Mouse (Mus musculus) midbrain, embryonic 11.5 days (tissue): Measurements from ENCODE around the gene 1700028K03Rik. TPM values are rescaled to one million over a fixed set of nuclear protein-coding genes. Genes with fewer than 3 reads are reported as not detected.
A peak's percentile ranks its signal among the peaks of the same experiment; 100 is the strongest.

Experiments
- ATAC-seq: fragments of 200-750 bp; cut with Nextera tagmentation; 2 replicates; pipeline ENCODE4 v1.8.0; 2017; ENCODE audit warnings: moderate TSS enrichment, moderate library complexity; ENCODE audit not compliant: low FRiP score
- DNase-seq: peaks from one replicate; pipeline ENCODE4 v3.0.0; 2015; ENCODE audit warnings: low spot score; ENCODE audit errors: missing footprints
- H3K27ac ChIP-seq: fragments of 300-500 bp; sonication (generic); 2 replicates; pipeline ENCODE4 v1.5.1; 2014; ENCODE audit warnings: low read depth, low read length
- H3K27me3 ChIP-seq: fragments of 300-500 bp; sonication (generic); 2 replicates; pipeline ENCODE4 v1.6.1; 2014; ENCODE audit warnings: mild to moderate bottlenecking, low read length, moderate library complexity, mixed read lengths; ENCODE audit not compliant: control insufficient read depth, insufficient read depth
- H3K36me3 ChIP-seq: fragments of 300-500 bp; sonication (generic); 2 replicates; pipeline ENCODE4 v1.6.1; 2014; ENCODE audit warnings: mild to moderate bottlenecking, low read length, moderate library complexity, mixed read lengths; ENCODE audit not compliant: control insufficient read depth, insufficient read depth
- H3K4me1 ChIP-seq: fragments of 300-500 bp; sonication (generic); 2 replicates; pipeline ENCODE4 v1.6.1; 2014; ENCODE audit warnings: low read length; ENCODE audit not compliant: control insufficient read depth, insufficient read depth
- H3K4me2 ChIP-seq: fragments of 300-500 bp; sonication (generic); 2 replicates; pipeline ENCODE4 v1.6.1; 2014; ENCODE audit warnings: mild to moderate bottlenecking, moderate library complexity
- H3K4me3 ChIP-seq: fragments of 300-500 bp; sonication (generic); 2 replicates; pipeline ENCODE4 v1.5.1; 2014; ENCODE audit warnings: low read depth, low read length
- H3K9ac ChIP-seq: fragments of 300-500 bp; sonication (generic); 2 replicates; pipeline ENCODE4 v1.6.1; 2014; ENCODE audit warnings: low read length
- H3K9me3 ChIP-seq: fragments of 300-500 bp; sonication (generic); 2 replicates; pipeline ENCODE4 v1.6.1; 2016; ENCODE audit warnings: low read length; ENCODE audit not compliant: control insufficient read depth
- WGBS: fragments of 180-500 bp; shearing (Covaris S2); extraction: QIAGEN DNeasy Blood & Tissue Kit; methylation state at CpG from one replicate; pipeline ENCODE4 v1.1.7; 2014; 5-methylcytosine and 5-hydroxymethylcytosine counted together
- polyA plus RNA-seq: library from polyadenylated mRNA; unstranded; fragments of >200 nt; fragmentation: Nextera tagmentation; extraction: Ambion mirVana; gene quantifications from 2 replicates; pipeline ENCODE4 v1.2.1, GENCODE M21; 2014

1700028K03Rik gene
- polyA plus RNA-seq, 1 experiment from 2014 or later, result 0.22 TPM

DNA sequence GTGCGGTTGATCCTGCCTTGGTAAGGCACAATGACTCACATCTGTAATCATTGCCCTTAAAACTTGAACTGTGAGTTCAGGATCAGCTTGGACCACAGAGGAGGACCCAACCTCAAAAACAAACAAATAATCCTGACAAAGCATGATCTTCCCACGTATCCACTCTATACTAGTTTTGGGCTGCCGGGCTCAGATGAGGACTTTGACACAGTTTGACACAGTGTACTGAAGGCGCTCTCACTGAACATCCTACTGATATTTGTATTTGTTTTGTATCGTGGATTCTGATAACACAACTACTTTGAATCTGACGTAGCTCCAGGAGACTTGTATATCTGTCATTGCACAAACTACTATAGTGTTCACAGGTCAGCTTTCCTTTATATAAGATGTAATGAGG lies 13.1 kb upstream of the 1700028K03Rik start:
- no peak overlapping the region for H3K4me2 ChIP-seq
- no peaks in the 10 kb centered on the region for H3K9me3 ChIP-seq
- no peaks in the 10 kb centered on the region for H3K4me1 ChIP-seq
- H3K4me3 ChIP-seq, result no peak overlapping the region
- no peaks in the 10 kb centered on the region for H3K36me3 ChIP-seq
- DNase-seq (no peak), ATAC-seq (no peak)
- H3K27me3 ChIP-seq, result no peaks in the 10 kb centered on the region
- no peak overlapping the region for H3K9ac ChIP-seq
- no peak overlapping the region for H3K27ac ChIP-seq
- WGBS, result 90% methylated on average over 6 of the region's 6 CpGs

DNA sequence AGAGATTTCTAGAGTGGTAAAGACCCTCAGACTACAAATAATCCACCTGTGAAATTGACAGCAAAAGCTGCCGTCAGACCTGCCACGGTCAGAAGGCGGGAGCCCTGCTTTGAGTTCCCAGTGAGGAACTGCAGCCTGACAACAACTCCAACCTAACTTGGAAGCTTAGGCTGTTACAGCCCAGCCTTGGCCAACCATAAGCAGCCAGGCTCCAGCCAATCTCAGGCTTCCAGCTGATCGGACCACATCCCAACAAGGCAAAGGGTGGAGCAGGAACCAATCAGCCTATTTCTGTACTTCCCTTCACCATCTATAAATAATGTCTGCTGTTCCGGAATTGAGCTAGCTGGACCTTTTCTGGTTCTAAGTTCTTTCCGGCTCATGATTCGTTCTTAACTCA lies 12.6 kb upstream of the 1700028K03Rik start:
- H3K9ac ChIP-seq, result no peak overlapping the region
- DNase-seq, result no peak
- H3K4me3 ChIP-seq, result no peak overlapping the region
- no peaks in the 10 kb centered on the region for H3K4me1 ChIP-seq
- no peak for ATAC-seq
- H3K27me3 ChIP-seq, result no peaks in the 10 kb centered on the region
- H3K9me3 ChIP-seq, result no peaks in the 10 kb centered on the region
- no peak overlapping the region for H3K27ac ChIP-seq
- no peak overlapping the region for H3K4me2 ChIP-seq
- WGBS, result 90% methylated on average over 7 of the region's 7 CpGs
- H3K36me3 ChIP-seq, result no peaks in the 10 kb centered on the region

- H3K4me1 ChIP-seq, result no peaks in the 10 kb centered on the region
- ATAC-seq (no peak), DNase-seq (no peak)
- no peak overlapping the region for H3K27ac ChIP-seq
- no peak overlapping the region for H3K9ac ChIP-seq
- H3K4me2 ChIP-seq, result no peak overlapping the region
- H3K36me3 ChIP-seq, result no peaks in the 10 kb centered on the region
- no peaks in the 10 kb centered on the region for H3K9me3 ChIP-seq
- H3K27me3 ChIP-seq, result no peaks in the 10 kb centered on the region
- 88% methylated on average over 10 of the region's 10 CpGs for WGBS
- H3K4me3 ChIP-seq, result no peak overlapping the region
These were observed 10.2 kb upstream of the 1700028K03Rik start for GRCm38 (mm10) chr5:107524281-107524680.

DNA sequence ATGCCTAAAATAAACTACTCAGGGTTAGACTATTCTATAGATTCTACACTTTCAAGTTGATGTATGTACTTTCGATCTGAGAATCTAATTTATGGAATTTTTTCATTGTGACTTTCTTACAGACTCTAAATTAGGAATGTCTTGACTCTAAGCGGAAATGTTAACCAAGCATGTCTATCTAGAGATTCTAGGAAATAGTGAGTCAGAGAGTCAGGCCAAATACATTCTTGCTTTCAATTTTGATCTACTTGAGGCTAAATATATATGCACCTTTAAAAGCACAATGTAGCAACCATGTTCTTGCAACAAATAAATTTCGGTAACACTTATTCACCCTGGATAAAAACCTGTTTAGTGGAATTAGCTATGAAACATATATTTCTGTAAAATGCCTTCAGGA lies 5.7 kb upstream of the 1700028K03Rik start:
- no peaks in the 10 kb centered on the region for H3K36me3 ChIP-seq
- DNase-seq (no peak), ATAC-seq (no peak)
- H3K4me2 ChIP-seq, result no peak overlapping the region
- 92% methylated on average over 3 of the region's 3 CpGs for WGBS
- no peaks in the 10 kb centered on the region for H3K9me3 ChIP-seq
- no peaks in the 10 kb centered on the region for H3K27me3 ChIP-seq
- no peak overlapping the region for H3K9ac ChIP-seq
- no peak overlapping the region for H3K27ac ChIP-seq
- H3K4me3 ChIP-seq, result no peak overlapping the region
- H3K4me1 ChIP-seq, result no peaks in the 10 kb centered on the region

DNA sequence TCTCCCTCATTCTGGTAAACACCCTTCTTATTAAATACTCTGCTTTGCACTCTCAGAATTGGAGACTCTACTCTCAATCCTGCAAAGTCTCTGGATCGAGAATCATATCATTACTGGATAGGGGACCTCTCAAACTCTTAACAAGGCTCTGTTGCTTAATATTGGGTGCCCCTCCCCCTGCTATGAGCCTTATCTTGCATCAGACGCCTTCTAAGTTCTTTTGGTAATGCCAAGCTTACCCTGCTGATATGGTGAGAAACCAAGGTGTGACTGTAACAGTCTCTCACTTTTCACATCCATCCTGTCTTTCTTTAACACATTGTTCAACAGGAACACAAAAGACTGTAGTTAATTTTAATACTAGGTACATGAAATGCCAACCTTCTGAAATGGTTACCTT lies 919 bp upstream of the 1700028K03Rik start:
- no peak for DNase-seq
- Histone ChIP-seq H3K4me3 (no peak overlapping the region), H3K9me3 (no peaks in the 10 kb centered on the region), H3K4me1 (no peaks in the 10 kb centered on the region), H3K27ac (no peak overlapping the region), H3K36me3 (no peaks in the 10 kb centered on the region), H3K9ac (no peak overlapping the region), H3K4me2 (no peak overlapping the region), H3K27me3 (no peaks in the 10 kb centered on the region)
- WGBS, result 68% methylated on average over 2 of the region's 2 CpGs
- ATAC-seq, result no peak

DNA sequence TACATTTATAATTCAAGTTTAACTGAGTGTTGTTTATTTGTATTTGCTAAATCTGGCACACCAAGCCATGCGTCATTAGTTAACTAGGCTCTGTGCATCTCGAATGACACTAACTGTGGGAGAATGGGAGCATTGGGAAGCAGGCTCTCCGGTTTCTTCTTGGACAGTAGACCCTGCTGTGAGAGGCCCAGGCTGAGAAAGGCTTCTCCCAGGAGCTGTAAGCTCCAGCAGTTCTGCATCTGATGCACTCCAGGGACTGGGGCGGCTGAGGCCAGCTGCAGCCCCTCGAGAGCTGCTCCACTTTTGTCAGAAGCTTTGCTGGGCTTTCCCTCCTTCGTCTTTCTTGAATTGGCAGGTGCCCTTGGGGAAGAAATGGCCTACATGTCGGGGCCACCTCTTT lies 7.2 kb downstream of the 1700028K03Rik start:
- no peak for ATAC-seq
- DNase-seq, result no peak
- WGBS, result 24% methylated on average over 7 of the region's 7 CpGs
- Histone ChIP-seq H3K4me2 (no peak overlapping the region), H3K4me1 (no peaks in the 10 kb centered on the region; the same call in 1 of the 2 replicates), H3K4me3 (no peak overlapping the region), H3K9ac (no peak overlapping the region), H3K27ac (no peak overlapping the region), H3K36me3 (no peaks in the 10 kb centered on the region), H3K9me3 (no peaks in the 10 kb centered on the region), H3K27me3 (no peaks in the 10 kb centered on the region)

GRCm38 (mm10) chr5:107545927-107546326 lies 11.4 kb downstream of the 1700028K03Rik start:
- Histone ChIP-seq H3K4me1 (no peaks in the 10 kb centered on the region; the same call in 1 of the 2 replicates), H3K9ac (no peak overlapping the region), H3K4me3 (no peak overlapping the region), H3K9me3 (no peaks in the 10 kb centered on the region), H3K27me3 (no peaks in the 10 kb centered on the region), H3K27ac (no peak overlapping the region), H3K4me2 (no peak overlapping the region), H3K36me3 (no peaks in the 10 kb centered on the region)
- DNase-seq (no peak), ATAC-seq (no peak)
- 92% methylated on average over 4 of the region's 4 CpGs for WGBS

GRCm38 (mm10) chr5:107547955-107548354 lies 13.4 kb downstream of the 1700028K03Rik start:
- no peak for DNase-seq
- H3K4me1 ChIP-seq, result no peaks in the 10 kb centered on the region
- no peaks in the 10 kb centered on the region for H3K36me3 ChIP-seq
- no peaks in the 10 kb centered on the region for H3K9me3 ChIP-seq
- no peak overlapping the region for H3K4me2 ChIP-seq
- ATAC-seq, result no peak
- H3K4me3 ChIP-seq, result no peak overlapping the region
- H3K27me3 ChIP-seq, result no peaks in the 10 kb centered on the region
- H3K9ac ChIP-seq, result no peak overlapping the region
- H3K27ac ChIP-seq, result no peak overlapping the region
- 94% methylated on average over 3 of the region's 3 CpGs for WGBS

GRCm38 (mm10) chr5:107548444-107548843 lies 13.9 kb downstream of the 1700028K03Rik start:
- Histone ChIP-seq H3K4me3 (no peak overlapping the region), H3K9ac (no peak overlapping the region), H3K9me3 (no peaks in the 10 kb centered on the region), H3K27me3 (no peaks in the 10 kb centered on the region), H3K27ac (no peak overlapping the region), H3K4me1 (no peaks in the 10 kb centered on the region), H3K36me3 (no peaks in the 10 kb centered on the region), H3K4me2 (no peak overlapping the region)
- DNase-seq (peak; percentile 39), ATAC-seq (no peak)
- 85% methylated on average over 3 of the region's 3 CpGs for WGBS

DNA sequence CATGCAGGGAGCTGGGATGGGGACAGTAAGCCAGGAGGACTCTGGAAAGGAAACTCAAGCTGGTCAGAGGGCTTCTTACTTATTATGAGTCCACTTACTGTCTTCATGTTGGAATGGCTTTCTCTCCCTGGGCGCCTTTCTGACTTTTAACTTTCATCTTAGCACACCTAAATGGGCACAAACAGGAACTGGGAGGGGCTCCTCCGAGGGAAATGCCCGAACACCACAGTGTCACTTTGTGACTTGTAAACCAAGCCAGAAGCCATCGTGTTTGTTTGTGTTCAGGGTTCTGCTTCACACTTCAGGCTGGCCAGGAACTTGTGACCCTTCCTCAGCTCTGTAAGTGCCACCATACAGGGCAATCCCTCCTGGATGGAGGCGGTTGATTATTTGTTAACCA lies 19.8 kb downstream of the 1700028K03Rik start:
- 85% methylated on average over 5 of the region's 5 CpGs for WGBS
- no peak for ATAC-seq

More for the DNA sequence above, 19.8 kb downstream of the 1700028K03Rik start:
- Histone ChIP-seq H3K9ac (no peak overlapping the region), H3K4me2 (no peak overlapping the region), H3K4me1 (no peaks in the 10 kb centered on the region), H3K27ac (no peak overlapping the region), H3K4me3 (no peak overlapping the region), H3K27me3 (no peaks in the 10 kb centered on the region), H3K36me3 (no peaks in the 10 kb centered on the region), H3K9me3 (no peaks in the 10 kb centered on the region)
- no peak for DNase-seq
